Mouse (Mus musculus) retina, postnatal 1 day (tissue): ENCODE measurements at regions not wholly inside any gene's neighbourhood (a gene's known extent, or its start where the extent isn't known, plus 50 kb on each side); places are given as distances from the start of the nearest gene placed in this dataset.
A peak's percentile ranks its signal among the peaks of the same experiment; 100 is the strongest.

Experiments used
- DNase-seq: peaks from one replicate; pipeline ENCODE4 v3.0.0-alpha.2; 2012

GRCm38 (mm10) chr10:43721356-43721755 lies 143.3 kb downstream of the Cd24a start:
- no peak for DNase-seq

- DNase-seq = peak; percentile 26
Observed at GRCm38 (mm10) chr10:43722164-43722563, 144.1 kb downstream of the Cd24a start.

GRCm38 (mm10) chr10:43722711-43723614 lies 144.9 kb downstream of the Cd24a start:
- DNase-seq = peak; percentile 62

- no peak for DNase-seq
Observed at GRCm38 (mm10) chr10:43723615-43723937, 145.5 kb downstream of the Cd24a start.

GRCm38 (mm10) chr10:43727746-43728145 lies 149.7 kb downstream of the Cd24a start:
- no peak for DNase-seq

- DNase-seq = no peak
Observed at GRCm38 (mm10) chr10:43729184-43729583, 151.1 kb downstream of the Cd24a start.

- no peak for DNase-seq
Observed at GRCm38 (mm10) chr10:43733618-43734415, 155.7 kb downstream of the Cd24a start.

GRCm38 (mm10) chr10:43739181-43739580 lies 161.1 kb downstream of the Cd24a start:
- no peak for DNase-seq

GRCm38 (mm10) chr10:43739718-43740117 lies 161.6 kb downstream of the Cd24a start:
- no peak for DNase-seq

- DNase-seq = peak; percentile 58
Observed at GRCm38 (mm10) chr10:43740204-43740865, 161.2 kb downstream of the Qrsl1 start.

- DNase-seq = peak; percentile 36
Observed at GRCm38 (mm10) chr10:43741361-43742084, 160.0 kb downstream of the Qrsl1 start.

GRCm38 (mm10) chr10:43742085-43743054 lies 159.2 kb downstream of the Qrsl1 start:
- DNase-seq = peak; percentile 56

GRCm38 (mm10) chr10:43743188-43744120 lies 158.1 kb downstream of the Qrsl1 start:
- DNase-seq = no peak

- DNase-seq = no peak
Observed at GRCm38 (mm10) chr10:43745931-43746630, 155.5 kb downstream of the Qrsl1 start.

GRCm38 (mm10) chr10:43746631-43747001 lies 154.9 kb downstream of the Qrsl1 start:
- DNase-seq = no peak

GRCm38 (mm10) chr10:43747541-43747940 lies 154.0 kb downstream of the Qrsl1 start:
- no peak for DNase-seq

- no peak for DNase-seq
Observed at GRCm38 (mm10) chr10:43748300-43748699, 153.2 kb downstream of the Qrsl1 start.

- no peak for DNase-seq
Observed at GRCm38 (mm10) chr10:43749496-43750110, 151.9 kb downstream of the Qrsl1 start.

GRCm38 (mm10) chr10:43750401-43750800 lies 151.1 kb downstream of the Qrsl1 start:
- DNase-seq = no peak
